Mouse (Mus musculus) embryonic fibroblast, embryonic 13.5 days (primary cell): ENCODE data around the gene Cd300lg. TPM values are rescaled to one million over a fixed set of nuclear protein-coding genes. Genes with fewer than 3 reads are reported as not detected.

Source experiments
- H3K27ac ChIP-seq: 2 replicates; pipeline ENCODE4 v1.5.1; 2012; ENCODE audit warnings: low read length, control low read depth, inconsistent platforms; ENCODE audit not compliant: insufficient read depth
- H3K4me1 ChIP-seq: 2 replicates; pipeline ENCODE4 v1.6.1; 2011; ENCODE audit warnings: low read length; ENCODE audit not compliant: control insufficient read depth, insufficient read depth
- H3K4me3 ChIP-seq: 2 replicates; pipeline ENCODE4 v1.5.1; 2011; ENCODE audit warnings: mild to moderate bottlenecking, control low read depth, low read length; ENCODE audit not compliant: insufficient read depth
- CTCF ChIP-seq: IDR thresholded peaks from 2 replicates; pipeline ENCODE4 v1.5.1; 2011; ENCODE audit warnings: mild to moderate bottlenecking, control low read depth, low read length, moderate library complexity, borderline replicate concordance; ENCODE audit not compliant: insufficient read depth
- POLR2A ChIP-seq: IDR thresholded peaks from 2 replicates; pipeline ENCODE4 v1.6.1; 2011; ENCODE audit warnings: low read depth, mild to moderate bottlenecking, control low read depth, low read length, moderate library complexity
- polyA plus RNA-seq: library from polyadenylated mRNA; stranded (reverse); fragments of >200 nt; gene quantifications from 2 replicates; pipeline ENCODE4 v1.2.4, GENCODE M21; 2011; ENCODE audit warnings: low read depth; ENCODE audit not compliant: missing spikeins, insufficient read length

Gene Cd300lg
- polyA plus RNA-seq, 1 experiment = not detected

GRCm38 (mm10) chr11:102061941-102062473 is 20.7 kb downstream of the Cd300lg start:
- H3K27ac ChIP-seq = no peak overlapping the region

GRCm38 (mm10) chr11:102063076-102063475 is 21.8 kb downstream of the Cd300lg start:
- no peak for TF ChIP-seq POLR2A
- no peak for TF ChIP-seq CTCF
- no peaks in the 10 kb centered on the region for H3K4me1 ChIP-seq
- H3K27ac ChIP-seq = no peak overlapping the region
- no peak overlapping the region for H3K4me3 ChIP-seq

More at GRCm38 (mm10) chr11:102061941-102062473, 20.7 kb downstream of the Cd300lg start:
- TF ChIP-seq CTCF (no peak), POLR2A (no peak)
- H3K4me3 ChIP-seq = no peak overlapping the region
- no peaks in the 10 kb centered on the region for H3K4me1 ChIP-seq

- Histone ChIP-seq H3K4me3 (no peak overlapping the region), H3K27ac (no peak overlapping the region), H3K4me1 (peaks cover 2% of the 10 kb centered on the region; the same call in 1 of the 2 replicates)
- no peak for TF ChIP-seq POLR2A
- TF ChIP-seq CTCF = no peak
Measured at GRCm38 (mm10) chr11:102068969-102069368, 27.7 kb downstream of the Cd300lg start.

GRCm38 (mm10) chr11:102069633-102070032 is 28.3 kb downstream of the Cd300lg start:
- no peak overlapping the region for H3K27ac ChIP-seq

GRCm38 (mm10) chr11:102070426-102070825 is 29.1 kb downstream of the Cd300lg start:
- Histone ChIP-seq H3K4me3 (no peak overlapping the region), H3K4me1 (peaks cover 2% of the 10 kb centered on the region; the same call in 1 of the 2 replicates), H3K27ac (no peak overlapping the region)
- TF ChIP-seq POLR2A (no peak), CTCF (no peak)

More at GRCm38 (mm10) chr11:102069633-102070032, 28.3 kb downstream of the Cd300lg start:
- no peak for TF ChIP-seq POLR2A
- no peak for TF ChIP-seq CTCF
- Histone ChIP-seq H3K4me1 (peaks cover 2% of the 10 kb centered on the region; the same call in 1 of the 2 replicates), H3K4me3 (no peak overlapping the region)

GRCm38 (mm10) chr11:102072729-102073128 is 31.4 kb downstream of the Cd300lg start:
- no peak for TF ChIP-seq CTCF
- TF ChIP-seq POLR2A = no peak
- no peak overlapping the region for H3K4me3 ChIP-seq
- no peak overlapping the region for H3K27ac ChIP-seq
- H3K4me1 ChIP-seq = peaks cover 2% of the 10 kb centered on the region; the same call in 1 of the 2 replicates

GRCm38 (mm10) chr11:102073722-102074121 is 32.4 kb downstream of the Cd300lg start:
- no peak overlapping the region for H3K27ac ChIP-seq
- TF ChIP-seq POLR2A (no peak), CTCF (no peak)
- H3K4me3 ChIP-seq = no peak overlapping the region
- H3K4me1 ChIP-seq = peaks cover 2% of the 10 kb centered on the region; the same call in 1 of the 2 replicates

GRCm38 (mm10) chr11:102082322-102082721 is 41.0 kb downstream of the Cd300lg start:
- Histone ChIP-seq H3K4me3 (no peak overlapping the region), H3K27ac (no peak overlapping the region), H3K4me1 (no peaks in the 10 kb centered on the region)
- TF ChIP-seq CTCF = no peak
- TF ChIP-seq POLR2A = no peak

- Histone ChIP-seq H3K27ac (no peak overlapping the region), H3K4me1 (no peaks in the 10 kb centered on the region), H3K4me3 (no peak overlapping the region)
- no peak for TF ChIP-seq POLR2A
Measured at GRCm38 (mm10) chr11:102083193-102083592, 41.9 kb downstream of the Cd300lg start.

GRCm38 (mm10) chr11:102084159-102084558 is 42.9 kb downstream of the Cd300lg start:
- Histone ChIP-seq H3K27ac (no peak overlapping the region), H3K4me3 (no peak overlapping the region), H3K4me1 (no peaks in the 10 kb centered on the region)
- TF ChIP-seq CTCF (no peak), POLR2A (no peak)
